Mouse (Mus musculus): ENCODE results near the gene Ptprg.
"Not testable (repeated sequence)": the region's sequence is repeated elsewhere in the genome, so short reads cannot be mapped to it uniquely, and the experiment has no call there.

Gene Ptprg

GRCm38 (mm10) chr14:12057856-12058255 is 504.5 kb downstream of the Ptprg start:
- DNase-seq (ENCODE audit: low read depth): no peak

DNA sequence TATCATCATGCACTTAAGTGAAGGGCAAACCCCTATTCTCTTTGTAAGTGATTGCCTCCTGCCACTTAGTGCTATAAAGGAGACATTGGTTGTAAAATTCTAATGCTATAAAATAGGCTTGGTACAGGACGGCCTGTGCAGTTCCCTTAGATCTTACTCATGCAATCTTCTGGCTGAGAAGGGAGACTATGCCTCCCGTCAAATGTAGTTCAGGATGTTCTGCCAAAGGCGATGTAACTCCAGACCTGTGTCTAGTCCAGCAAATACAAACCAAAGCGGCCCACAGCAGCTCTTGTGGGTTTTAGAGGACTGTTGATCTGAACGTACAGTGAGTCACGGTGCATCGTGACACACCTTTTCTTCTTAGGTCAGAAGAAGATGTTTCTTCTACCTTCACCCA is 505.8 kb downstream of the Ptprg start:
- no peak for DNase-seq (ENCODE audit: low read depth)

GRCm38 (mm10) chr14:12061313-12061712 is 508.0 kb downstream of the Ptprg start:
- DNase-seq (ENCODE audit: low read depth): not testable (repeated sequence)

GRCm38 (mm10) chr14:12062628-12063360 is 509.5 kb downstream of the Ptprg start:
- DNase-seq (ENCODE audit: low read depth): no peak

- no peak for DNase-seq (ENCODE audit: low read depth)
Measured at GRCm38 (mm10) chr14:12065001-12065400, 511.7 kb downstream of the Ptprg start.

- DNase-seq (ENCODE audit: low read depth): no peak
Measured at GRCm38 (mm10) chr14:12065736-12066135, 512.4 kb downstream of the Ptprg start.

- no peak for DNase-seq (ENCODE audit: low read depth)
Measured at GRCm38 (mm10) chr14:12069707-12070106, 516.4 kb downstream of the Ptprg start.

DNA sequence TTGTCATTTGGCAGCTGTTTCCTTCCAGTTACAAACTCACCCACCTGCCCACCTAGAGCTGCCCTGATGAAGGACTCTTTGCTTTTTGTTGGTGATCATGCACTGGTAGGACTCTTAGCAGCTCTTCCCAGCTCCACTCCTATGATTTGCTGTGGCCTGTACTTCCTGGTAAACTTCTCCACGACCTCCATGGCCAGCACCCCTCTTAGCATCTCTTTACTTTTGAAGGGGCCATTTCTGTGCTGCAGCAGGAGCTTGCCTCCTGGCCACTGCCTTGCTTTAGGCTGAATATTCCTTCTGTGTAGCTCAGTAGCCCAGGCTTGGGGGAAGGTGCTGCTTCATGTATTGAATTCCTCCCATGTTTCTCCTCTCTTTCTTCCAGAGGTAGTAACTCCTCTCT is 517.0 kb downstream of the Ptprg start:
- no peak for DNase-seq (ENCODE audit: low read depth)

DNA sequence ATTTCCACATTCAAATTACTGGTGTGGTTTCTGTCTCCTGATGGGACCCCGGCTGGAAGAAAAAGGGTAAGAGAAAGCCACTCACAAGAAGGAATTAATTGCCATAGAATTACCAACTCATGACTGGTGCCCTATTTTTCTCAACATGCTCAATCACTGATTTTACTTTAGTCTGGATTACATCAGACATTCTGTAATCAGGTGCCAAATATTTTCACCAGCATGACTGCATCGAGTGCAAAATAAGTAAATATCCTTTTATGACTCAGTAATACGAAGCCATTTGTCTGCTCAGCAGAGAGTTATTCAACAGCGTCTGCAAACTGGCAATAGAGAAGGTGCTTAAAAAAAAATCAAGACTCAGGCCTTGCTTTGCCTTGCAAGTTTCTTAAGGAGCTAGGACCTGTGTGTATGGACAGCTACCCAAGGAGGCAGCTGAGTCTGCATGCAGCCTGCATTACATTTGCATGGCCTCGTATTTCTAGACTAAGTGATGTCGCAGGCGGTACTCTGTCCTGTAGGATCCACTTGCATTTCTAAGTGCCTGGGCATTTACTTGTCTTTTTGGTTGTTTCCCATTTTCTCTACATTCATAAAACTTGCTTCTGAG is 517.6 kb downstream of the Ptprg start:
- DNase-seq (ENCODE audit: low read depth): no peak

GRCm38 (mm10) chr14:12072026-12072861 is 518.9 kb downstream of the Ptprg start:
- DNase-seq (ENCODE audit: low read depth): no peak

- no peak for DNase-seq (ENCODE audit: low read depth)
Measured at GRCm38 (mm10) chr14:12073408-12074107, 520.2 kb downstream of the Ptprg start.

DNA sequence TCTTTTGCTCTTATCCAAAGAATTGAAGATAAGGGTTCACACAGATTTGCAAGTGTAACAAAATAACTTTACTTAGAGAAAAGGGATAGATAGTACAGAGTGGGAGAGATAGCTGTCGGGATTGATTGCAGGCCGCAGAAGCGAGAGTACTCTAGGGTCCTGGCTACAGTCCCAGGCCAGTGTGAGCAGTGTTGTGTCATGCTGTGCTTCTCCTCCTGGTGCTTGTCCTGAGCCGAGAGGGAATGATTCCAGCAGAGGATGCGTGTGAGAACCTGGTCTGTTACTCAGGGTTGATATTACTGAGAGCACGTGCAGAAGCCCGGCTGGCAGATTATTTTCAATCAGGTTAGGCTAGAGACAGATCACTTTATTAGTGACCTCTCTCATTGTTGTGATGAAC is 523.9 kb downstream of the Ptprg start:
- no peak for DNase-seq (ENCODE audit: low read depth)

DNA sequence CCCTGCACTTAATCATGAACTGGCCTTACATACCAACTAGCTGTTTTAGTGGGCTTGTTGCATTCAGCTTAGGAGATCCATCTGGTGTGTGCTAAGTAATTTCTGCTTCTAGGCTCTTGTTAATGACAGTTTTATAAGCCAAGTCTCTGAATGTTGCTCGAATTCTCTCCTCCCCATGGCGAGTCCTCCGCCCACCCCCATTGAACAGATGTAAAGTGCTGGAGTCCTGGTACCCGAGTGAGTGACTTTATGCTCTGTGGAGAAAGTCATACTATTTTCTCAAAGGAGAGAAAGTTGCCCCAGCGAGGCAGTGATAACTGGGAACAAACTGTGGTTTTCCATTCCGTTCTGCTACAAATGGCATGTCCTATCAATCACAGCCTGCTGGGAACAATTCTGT is 525.9 kb downstream of the Ptprg start:
- DNase-seq (ENCODE audit: low read depth): no peak

GRCm38 (mm10) chr14:12079833-12080401 is 526.6 kb downstream of the Ptprg start:
- no peak for DNase-seq (ENCODE audit: low read depth)

GRCm38 (mm10) chr14:12082131-12082921 is 529.0 kb downstream of the Ptprg start:
- no peak for DNase-seq (ENCODE audit: low read depth)

DNA sequence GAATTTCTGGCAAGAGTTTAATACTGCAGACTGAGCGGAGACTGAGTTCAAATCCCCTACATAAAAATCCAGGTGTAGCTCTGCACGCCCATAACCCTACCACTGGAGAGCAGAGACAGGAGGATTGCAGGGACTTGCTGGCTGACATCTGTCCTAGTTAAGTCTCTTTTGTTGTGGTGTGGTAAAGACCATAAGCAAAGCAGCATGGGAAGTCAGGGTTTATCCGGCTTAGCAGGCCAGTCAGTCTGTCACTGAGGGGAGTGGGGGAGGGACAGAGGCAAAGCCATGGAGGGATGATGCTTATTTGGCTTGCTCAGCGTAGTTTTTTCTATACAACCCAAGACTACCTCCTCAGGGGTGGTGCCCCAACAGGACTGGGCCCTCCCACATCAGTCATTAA is 530.7 kb downstream of the Ptprg start:
- no peak for DNase-seq (ENCODE audit: low read depth)

- no peak for DNase-seq (ENCODE audit: low read depth)
Measured at GRCm38 (mm10) chr14:12085078-12085477, 531.7 kb downstream of the Ptprg start.

GRCm38 (mm10) chr14:12086167-12086566 is 532.8 kb downstream of the Ptprg start:
- no peak for DNase-seq (ENCODE audit: low read depth)

- DNase-seq (ENCODE audit: low read depth): no peak
Measured at GRCm38 (mm10) chr14:12089954-12090353, 536.6 kb downstream of the Ptprg start.

GRCm38 (mm10) chr14:12091730-12092129 is 538.4 kb downstream of the Ptprg start:
- no peak for DNase-seq (ENCODE audit: low read depth)

Data from naive thymus-derived CD4-positive, alpha-beta T cell, adult 2 months (primary cell).